Mouse (Mus musculus) cerebellum, adult 11 months (tissue): Measurements from ENCODE around the gene Eps15.
"Not testable (repeated sequence)": the region's sequence is repeated elsewhere in the genome, so short reads cannot be mapped to it uniquely, and the experiment has no call there.

Experiments used
- DNase-seq: peaks from one replicate; pipeline ENCODE4 v3.0.0; 2022

Gene Eps15

DNA sequence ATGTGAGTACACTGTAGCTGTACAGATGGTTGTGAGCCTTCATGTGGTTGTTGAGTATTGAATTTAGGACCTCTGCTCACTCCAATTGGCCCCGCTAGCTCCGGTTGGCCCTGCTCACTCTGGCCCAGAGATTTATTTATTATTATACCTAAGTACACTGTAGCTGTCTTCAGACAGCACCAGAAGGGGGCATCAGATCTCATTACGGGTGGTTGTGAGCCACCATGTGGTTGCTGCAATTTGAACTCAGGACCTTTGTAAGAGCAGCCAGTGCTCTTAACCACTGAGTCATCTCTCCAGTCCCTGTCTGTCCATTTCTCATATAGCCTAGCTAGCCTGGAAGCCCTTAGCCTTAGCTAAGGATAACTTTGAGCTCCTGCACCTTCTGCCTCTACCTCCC, 124.8 kb downstream of the Eps15 start:
- DNase-seq = not testable (repeated sequence)

- DNase-seq = no peak
These were observed 125.3 kb downstream of the Eps15 start for GRCm38 (mm10) chr4:109405415-109405814.

DNA sequence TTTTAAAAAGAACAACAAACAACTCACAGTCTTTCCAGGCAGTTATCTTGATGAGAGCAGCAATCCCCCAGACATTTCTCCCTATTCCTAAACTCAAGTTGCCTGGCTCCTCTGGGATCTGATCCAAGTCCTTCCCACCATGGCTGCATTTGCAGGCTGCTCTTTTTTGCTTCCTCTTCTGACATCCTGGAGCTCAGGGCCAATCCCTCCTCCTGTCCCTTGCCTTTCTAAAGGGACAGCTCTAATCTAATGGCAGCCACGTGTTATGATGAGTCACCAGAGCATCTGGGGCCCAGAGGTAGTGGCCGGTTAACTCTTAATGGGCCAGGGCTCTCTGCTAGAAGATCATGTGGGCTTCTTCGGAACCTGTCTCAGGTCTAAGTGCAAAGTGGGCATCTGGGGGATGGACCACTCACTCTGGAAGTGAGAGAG, 126.0 kb downstream of the Eps15 start:
- peak; percentile 49 for DNase-seq

- peak; percentile 68 for DNase-seq
These were observed 126.6 kb downstream of the Eps15 start, which contains the start of gene Ttc39a for GRCm38 (mm10) chr4:109406486-109407175. Gene Ttc39a, plus strand, starts transcription at chr4:109406623.

- DNase-seq = no peak
These were observed 127.1 kb downstream of the Eps15 start for GRCm38 (mm10) chr4:109407176-109407520.

GRCm38 (mm10) chr4:109407701-109408485, 127.8 kb downstream of the Eps15 start:
- peak; percentile 34 for DNase-seq

DNA sequence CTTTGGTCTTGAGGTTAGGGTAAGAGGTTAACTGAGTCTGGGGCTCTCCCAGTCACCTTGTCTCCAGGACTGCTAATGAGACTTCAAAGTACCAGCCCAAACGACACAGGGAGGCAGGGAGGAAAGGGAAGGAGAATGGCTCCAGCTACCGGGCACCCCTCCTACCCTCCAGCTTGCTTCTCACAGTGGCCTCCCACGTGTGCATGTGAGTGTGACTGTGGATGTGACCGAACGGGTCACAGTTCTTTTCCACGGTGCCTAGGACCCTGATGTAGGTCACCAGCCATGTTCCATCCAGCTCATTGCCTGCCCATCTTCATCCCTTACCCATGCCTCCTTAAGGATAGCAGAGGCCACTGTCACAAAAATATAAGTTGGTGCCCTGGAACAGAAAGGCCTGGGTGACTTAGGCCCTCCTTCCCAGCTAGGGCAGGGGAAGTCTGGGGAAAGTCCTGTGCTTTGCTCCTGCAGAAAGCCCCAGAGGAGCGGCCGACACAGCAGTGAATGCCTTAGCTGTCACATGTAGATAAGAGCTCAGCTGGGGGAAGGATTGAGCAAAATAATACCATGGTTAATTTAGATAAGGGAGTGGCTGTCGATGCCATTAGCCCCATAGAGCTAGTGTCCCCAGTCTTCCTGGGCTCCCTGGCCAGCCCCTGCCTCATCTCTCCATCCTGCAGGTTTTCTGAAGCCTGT, 130.8 kb downstream of the Eps15 start:
- no peak for DNase-seq

GRCm38 (mm10) chr4:109411377-109411967, 131.4 kb downstream of the Eps15 start:
- DNase-seq = no peak

DNA sequence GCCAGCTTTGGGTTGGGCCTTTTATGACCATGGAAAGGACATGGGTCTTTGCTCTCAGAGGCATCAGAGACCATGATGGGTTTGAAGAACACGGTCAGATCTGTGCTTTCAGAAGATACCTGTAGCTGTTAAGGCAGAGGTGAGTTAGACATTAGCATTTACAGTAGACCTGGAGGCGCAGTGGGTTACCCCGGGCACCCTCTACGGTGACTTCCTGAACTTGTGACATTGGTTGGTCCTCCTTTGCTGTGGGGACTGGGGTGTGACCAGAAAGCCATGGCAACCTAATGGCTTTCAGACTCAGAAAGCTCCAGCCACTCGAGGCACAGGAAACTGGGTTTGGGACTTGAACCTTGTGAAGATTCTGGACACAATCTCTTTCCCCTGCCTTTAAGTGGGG, 132.2 kb downstream of the Eps15 start:
- DNase-seq = no peak

DNA sequence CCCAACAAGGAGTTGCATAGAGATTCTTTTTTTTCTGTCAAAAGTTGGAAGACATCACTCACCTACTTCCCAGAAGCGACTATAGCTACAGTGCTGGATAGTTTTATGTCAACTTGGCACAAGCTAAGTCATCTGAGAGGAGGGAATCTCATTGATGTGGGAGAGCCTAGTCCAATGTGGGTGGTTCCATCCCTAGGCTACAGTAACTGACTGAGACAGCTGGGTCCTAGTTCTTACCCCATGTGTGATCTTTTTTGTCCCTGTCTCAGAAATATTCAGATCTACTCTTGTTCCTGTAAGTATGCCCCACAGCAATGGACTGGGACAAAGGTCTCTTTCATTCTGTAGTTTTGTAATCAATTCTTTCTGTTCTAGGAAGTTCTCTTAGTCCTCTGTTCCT, 137.9 kb downstream of the Eps15 start:
- DNase-seq = no peak

DNA sequence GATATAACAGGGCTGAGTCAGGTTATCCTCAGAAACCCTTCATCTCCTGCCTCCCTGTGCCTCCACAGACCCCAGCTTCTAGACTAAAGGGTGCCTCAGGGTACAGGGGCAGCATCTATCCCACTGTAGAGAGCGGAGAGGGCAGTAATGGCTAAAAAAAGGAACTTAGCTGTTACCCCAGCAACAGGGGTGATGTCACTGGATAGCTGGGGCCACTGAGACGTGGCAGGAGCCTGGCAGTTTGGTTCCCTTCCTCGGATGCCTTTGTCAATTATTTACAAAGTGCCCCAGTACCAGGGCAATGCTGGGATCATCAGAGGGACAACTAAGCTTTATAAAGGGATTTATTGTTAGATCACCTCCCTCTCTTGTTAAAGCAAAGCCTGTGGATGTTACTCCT, 138.9 kb downstream of the Eps15 start:
- DNase-seq = no peak

GRCm38 (mm10) chr4:109419563-109419962, 139.5 kb downstream of the Eps15 start:
- no peak for DNase-seq

- DNase-seq = no peak
These were observed 140.2 kb downstream of the Eps15 start for GRCm38 (mm10) chr4:109420138-109420795.

DNA sequence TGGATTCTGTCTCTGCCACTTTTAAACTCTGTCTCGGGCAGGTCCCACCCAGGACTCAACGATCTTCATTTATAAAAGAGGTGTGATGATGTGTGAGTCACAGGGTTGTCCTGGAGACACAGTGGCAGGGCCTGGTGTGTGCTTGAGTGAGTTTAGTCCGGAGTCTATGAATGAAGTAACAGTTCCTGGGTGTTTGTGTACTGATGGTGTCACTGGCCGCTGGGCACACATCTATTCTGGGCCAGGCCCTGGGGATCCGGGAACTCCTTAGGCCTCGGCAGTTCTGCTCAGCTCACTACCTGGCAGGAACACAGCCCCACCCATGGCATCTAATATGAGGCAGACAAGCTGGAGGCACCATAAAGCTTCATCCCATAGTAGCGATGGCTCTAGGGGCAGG, 141.5 kb downstream of the Eps15 start:
- DNase-seq = no peak

DNA sequence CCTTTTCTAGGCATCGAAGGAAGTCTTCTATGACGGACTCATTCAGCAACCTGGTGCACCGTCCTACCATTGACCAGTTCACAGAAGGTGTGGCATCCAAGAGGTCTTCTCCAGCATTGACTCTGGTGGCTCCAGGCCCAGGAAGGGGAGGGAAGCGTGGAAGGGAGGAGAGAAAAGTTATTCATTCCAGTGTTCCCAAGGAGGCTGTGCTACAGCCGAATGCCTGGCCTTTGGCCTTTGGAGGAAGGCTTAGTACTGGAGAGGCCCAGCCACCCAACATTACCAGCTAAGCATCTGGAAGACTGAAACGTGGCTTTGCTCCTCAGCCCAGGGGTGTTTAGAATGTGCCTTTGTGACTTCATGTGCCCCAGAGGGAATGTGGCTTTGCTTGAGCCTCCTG, 142.4 kb downstream of the Eps15 start:
- DNase-seq = no peak

DNA sequence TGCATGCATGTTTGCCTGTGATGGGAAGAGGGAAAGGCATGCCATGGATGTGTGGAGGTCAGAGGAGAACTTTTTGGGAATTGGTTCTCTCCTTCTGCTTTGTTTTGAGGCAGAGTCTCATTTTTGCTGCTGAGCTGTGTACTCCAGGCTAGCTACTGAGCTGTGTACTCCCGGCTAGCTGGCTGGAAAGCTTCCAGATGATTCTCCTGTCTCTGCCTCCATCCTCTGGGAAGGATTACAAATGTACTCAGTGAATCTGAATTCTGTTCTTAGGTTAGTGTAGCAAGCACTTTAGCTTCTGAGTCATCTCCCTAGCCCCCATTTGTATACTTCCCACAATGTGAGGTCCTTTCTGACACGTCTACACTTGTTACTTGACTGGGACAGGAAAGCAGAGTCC, 143.4 kb downstream of the Eps15 start:
- no peak for DNase-seq

GRCm38 (mm10) chr4:109427058-109427457, 147.0 kb downstream of the Eps15 start:
- no peak for DNase-seq

GRCm38 (mm10) chr4:109430250-109430649, 150.2 kb downstream of the Eps15 start:
- no peak for DNase-seq

- DNase-seq = peak; percentile 49
These were observed 150.8 kb downstream of the Eps15 start for GRCm38 (mm10) chr4:109430854-109431253.

GRCm38 (mm10) chr4:109432668-109433375, 152.8 kb downstream of the Eps15 start:
- DNase-seq = no peak

DNA sequence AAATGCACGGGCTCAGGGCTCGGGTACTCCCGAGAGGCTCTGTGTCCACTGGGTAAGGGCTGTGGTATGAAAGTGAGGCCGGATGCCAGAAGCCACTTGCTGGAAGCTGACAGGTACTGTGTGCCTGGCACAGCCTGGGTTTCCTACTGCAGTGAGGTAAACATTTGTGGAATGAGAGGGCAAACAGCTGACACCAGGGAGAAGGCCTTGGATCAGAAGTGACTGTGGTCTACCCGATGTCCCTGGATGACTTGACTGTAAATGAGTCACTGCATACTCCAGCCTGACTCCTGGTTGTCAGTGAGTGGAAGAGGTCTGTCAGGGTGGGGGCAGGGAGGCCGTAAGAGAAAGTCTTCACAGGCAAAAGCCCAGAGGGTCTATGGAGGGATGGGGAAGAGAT, 153.6 kb downstream of the Eps15 start:
- no peak for DNase-seq

GRCm38 (mm10) chr4:109434256-109434655, 154.2 kb downstream of the Eps15 start:
- no peak for DNase-seq
